Mouse (Mus musculus) ovary, postnatal 36 days (tissue): ENCODE measurements at regions not wholly inside any gene's neighbourhood (a gene's known extent, or its start where the extent isn't known, plus 50 kb on each side); places are given as distances from the start of the nearest gene placed in this dataset.
"Not testable (repeated sequence)": the region's sequence is repeated elsewhere in the genome, so short reads cannot be mapped to it uniquely, and the experiment has no call there.

Experiments
- DNase-seq: peaks from one replicate; pipeline ENCODE4 v3.0.0; 2022; ENCODE audit warnings: low spot score, mixed read lengths

DNA sequence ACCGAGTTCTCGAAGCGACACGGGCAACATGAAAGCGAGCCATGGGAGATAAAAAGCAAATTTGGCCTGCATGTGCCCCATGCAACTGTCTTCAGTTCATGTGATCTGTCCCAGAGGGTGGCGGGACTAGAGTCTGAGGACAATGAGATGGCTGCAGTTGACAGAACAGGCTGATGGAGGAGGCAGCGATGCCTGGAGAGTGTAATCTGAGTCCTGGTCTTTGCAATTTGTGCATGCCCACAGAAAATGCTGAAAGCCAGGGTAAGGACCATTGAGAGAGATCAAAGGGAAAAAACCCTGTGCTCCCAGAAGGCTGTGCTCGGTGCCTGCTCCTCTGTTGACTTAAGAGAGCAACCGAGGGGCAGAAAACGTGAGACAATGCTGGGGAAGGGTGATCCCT is 624.8 kb upstream of the BB014433 start:
- DNase-seq, result no peak

- DNase-seq, result no peak
These were observed 624.4 kb upstream of the BB014433 start for GRCm38 (mm10) chr8:15670298-15670697.

DNA sequence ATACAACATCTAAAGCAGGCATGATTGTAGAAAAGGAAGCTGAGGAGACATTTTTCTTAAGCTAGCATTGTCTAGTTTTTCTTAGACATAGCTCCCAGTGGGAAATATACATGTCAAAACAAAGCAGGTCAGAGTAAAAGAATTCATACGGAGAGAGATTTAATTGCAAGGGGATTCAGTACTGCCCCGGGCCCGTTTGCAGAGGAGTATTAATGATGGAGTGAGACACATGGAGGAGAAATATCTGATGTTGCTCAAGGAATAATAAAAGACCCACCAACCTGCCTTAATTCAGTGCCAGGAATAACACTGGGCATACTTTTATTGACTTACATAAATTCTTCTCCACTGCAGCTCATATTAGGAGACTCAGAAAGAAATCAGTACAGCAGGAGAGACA is 623.6 kb upstream of the BB014433 start:
- no peak for DNase-seq

GRCm38 (mm10) chr8:15660602-15661001 is 614.7 kb upstream of the BB014433 start:
- DNase-seq, result no peak

DNA sequence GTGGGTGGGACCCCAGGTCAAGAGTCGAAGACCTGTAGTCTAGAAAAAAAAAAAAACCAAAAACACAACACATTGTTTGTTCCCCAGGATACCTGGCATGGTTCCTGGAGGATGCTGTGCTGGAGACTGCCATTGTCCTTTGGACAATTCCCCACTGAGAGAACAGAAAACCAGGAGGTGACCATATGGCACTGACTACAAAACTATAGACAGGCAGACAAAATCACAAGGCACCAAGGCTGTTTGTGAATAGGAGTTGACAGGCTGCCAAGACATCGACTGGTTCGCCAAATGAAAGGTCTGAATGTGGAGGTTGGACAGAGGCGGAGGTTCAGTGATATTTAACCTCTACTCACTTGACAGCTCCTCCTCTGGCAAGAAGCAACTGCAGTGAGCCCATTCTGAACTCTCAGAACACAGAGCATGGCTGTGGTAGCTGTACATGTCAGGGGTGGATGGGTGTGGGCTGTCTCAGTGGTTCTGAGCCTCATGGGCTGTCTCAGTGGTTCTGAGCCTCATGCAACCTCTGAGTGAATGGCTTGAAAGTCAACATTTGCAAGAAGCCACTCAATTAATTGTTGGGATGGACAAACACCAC is 589.0 kb upstream of the BB014433 start:
- DNase-seq, result no peak

- DNase-seq, result no peak
These were observed 582.7 kb upstream of the BB014433 start for GRCm38 (mm10) chr8:15628584-15628983.

GRCm38 (mm10) chr8:15623602-15624392 is 577.9 kb upstream of the BB014433 start:
- DNase-seq, result not testable (repeated sequence)

- no peak for DNase-seq
These were observed 564.3 kb upstream of the BB014433 start for GRCm38 (mm10) chr8:15610217-15610616.

DNA sequence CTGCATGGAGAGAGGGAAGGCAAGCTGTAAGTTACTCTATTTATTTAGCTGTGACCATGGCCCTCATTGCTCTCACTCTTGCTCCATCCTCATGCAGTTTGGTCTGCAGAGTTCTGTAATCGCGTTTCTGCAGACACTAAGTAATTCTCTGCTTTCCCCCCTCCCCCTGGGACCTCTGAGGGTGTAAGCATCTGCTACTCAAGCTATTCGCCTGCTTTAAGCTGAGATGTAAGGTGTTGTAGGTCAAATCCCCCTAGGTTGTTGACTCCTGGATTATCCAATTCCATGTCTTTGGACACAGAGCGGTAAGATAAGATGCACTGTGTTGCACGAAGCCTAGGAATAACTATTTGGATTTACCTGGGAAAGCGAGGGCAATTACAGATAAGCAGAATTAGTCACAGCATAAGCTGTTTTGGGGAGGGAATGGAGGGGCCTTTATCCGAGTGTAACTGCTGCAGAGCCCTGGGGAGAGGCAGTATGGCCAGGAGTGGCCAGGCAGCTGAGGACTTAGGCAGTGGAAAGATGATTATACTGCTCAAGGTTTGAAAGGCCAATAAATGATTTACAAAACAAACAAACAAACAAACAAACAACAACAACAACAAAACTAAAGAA is 561.8 kb upstream of the BB014433 start:
- DNase-seq, result no peak

DNA sequence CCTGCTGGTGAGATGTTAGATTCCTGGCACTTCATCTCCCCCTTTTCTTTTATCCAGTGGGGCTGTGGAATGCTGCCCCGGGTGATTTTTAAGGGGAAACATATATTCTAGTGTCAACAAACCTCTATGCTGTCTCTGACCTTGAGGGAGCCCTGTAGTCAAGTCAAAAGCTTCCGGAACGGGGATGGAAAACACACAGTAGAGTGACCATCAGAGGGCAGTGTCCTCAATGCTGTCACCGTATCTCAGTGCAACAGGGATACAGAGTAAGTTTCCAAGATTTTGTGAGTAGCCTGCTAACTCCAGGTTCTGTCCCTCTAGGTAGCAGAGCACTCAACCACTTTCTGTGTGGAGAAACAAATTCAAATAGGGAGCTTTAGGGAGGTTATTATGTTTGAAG is 555.7 kb upstream of the BB014433 start:
- no peak for DNase-seq

- DNase-seq, result no peak
These were observed 547.2 kb upstream of the BB014433 start for GRCm38 (mm10) chr8:15593106-15593505.

DNA sequence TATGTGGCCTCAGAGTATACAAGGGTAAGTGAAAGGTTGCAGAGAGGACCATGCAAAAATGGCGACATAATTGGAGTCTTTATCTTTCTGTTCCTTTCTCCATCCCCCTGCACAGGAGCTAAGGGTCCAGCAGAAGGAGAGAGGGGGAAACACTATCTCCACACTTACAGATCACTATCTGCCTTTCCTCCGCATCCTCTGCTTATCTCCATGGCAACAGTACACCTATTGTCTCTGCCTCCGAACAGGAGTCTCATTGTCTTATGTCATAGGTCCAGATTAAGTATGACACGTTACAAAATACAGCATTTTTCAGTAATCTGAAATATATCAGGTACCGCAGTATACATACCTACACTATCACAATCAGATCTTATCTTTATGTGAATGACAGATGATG is 537.9 kb upstream of the BB014433 start:
- DNase-seq, result no peak

- no peak for DNase-seq
These were observed 524.2 kb upstream of the BB014433 start for GRCm38 (mm10) chr8:15570091-15570490.

GRCm38 (mm10) chr8:15567742-15568141 is 521.9 kb upstream of the BB014433 start:
- no peak for DNase-seq

GRCm38 (mm10) chr8:15562310-15563296 is 516.7 kb upstream of the BB014433 start:
- no peak for DNase-seq

DNA sequence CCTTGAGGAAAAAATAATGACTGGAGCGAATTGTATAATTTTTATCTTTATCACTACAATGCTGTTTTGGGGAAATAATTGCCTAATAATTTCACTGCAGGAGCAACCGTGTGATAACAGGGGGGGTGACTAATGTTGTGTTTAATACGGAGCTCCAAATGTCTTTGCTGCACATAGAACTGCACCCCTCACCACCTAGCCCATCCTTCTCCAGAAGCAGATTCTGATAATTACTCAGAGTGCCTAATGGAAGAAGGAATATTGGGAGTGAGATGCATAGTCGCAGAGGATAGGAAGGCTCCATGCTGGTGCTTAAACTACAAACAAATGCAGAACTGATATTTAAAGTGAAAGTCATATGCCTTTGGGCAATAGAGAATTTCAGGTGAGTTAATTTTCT is 486.1 kb upstream of the BB014433 start:
- no peak for DNase-seq

GRCm38 (mm10) chr8:15525461-15525860 is 479.6 kb upstream of the BB014433 start:
- no peak for DNase-seq

DNA sequence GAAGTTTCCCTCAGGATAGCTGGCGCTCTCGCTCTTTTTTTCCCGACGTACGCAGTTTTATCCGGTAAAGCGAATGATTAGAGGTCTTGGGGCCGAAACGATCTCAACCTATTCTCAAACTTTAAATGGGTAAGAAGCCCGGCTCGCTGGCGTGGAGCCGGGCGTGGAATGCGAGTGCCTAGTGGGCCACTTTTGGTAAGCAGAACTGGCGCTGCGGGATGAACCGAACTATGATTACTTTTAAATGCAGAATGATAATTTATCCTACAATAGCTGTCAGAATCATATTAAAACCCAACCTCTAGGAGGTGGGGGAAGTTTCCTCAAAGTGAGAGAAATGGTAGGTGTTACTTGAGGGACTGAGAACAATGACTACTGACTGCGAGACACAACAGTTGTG is 474.0 kb upstream of the BB014433 start:
- peak; percentile 74 for DNase-seq

GRCm38 (mm10) chr8:15500973-15501372 is 455.1 kb upstream of the BB014433 start:
- DNase-seq, result no peak

DNA sequence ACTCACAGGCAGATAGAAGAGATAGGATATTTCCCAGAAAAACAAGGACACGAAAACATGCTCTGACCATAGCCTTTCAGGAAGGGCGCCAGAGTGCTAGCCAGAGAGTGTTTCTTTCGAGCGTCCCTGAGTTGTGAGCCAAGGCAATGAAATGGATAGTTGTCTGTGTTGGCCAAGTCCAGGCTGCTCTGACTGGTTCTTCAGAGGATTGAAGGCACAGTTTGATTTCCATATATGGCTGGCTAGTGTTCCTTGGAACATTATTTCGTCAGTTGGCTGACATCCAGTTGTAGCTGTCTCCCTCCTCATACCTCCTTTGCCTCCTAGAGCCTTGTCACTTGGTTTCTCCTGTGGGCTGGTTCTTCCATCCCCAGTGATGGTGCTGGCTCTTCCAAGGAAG is 451.7 kb upstream of the BB014433 start:
- peak; percentile 18 for DNase-seq

DNA sequence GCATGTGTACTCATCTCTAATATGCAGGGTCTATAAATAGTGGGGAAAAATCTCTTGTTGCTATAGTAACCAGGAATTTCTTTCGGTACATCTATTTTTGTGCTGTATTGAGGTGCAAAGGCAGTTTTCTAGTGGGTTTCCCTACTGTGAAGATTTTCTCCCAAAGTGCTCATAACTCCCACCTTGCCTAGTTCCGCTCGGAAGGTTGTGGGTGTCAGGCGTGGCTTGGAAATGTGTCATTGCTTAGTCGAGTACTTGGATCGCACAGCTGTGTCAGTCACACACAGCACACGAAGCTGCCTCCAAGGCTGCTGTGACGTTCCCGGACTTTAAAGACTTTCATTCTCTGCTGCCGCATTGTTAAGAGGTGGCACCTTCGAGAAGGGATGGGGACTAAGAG is 450.4 kb upstream of the BB014433 start:
- no peak for DNase-seq

DNA sequence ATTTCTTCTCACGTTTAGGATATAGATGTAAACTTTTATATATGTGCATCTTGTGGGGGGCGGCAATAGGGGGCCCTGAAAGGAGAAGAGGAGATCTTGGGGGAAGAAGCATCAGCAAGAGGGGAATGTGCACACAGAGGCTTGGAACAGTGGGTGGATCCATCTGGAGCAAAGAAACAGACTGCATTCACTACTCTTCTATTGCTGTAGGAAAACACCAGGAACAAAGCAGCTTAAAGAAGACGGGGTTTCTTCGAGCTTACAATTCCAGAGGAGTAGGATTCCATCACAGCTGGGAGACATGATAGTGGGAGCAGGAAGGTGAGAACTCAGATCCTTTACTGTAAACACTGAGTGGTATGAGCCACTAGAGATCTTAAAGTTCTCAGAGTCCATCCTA is 444.9 kb upstream of the BB014433 start:
- no peak for DNase-seq
